Mouse (Mus musculus) lung, adult 2 months (tissue): ENCODE measurements around the gene Crybg2.

Source experiments
- CTCF ChIP-seq: fragments of 200-500 bp; IDR thresholded peaks from 2 replicates; pipeline ENCODE4 v1.5.1; 2011; ENCODE audit warnings: mild to moderate bottlenecking, low read length, control low read depth; ENCODE audit not compliant: insufficient read depth
- POLR2A ChIP-seq: fragments of 200-500 bp; IDR thresholded peaks from 2 replicates; pipeline ENCODE4 v1.6.1; 2011; ENCODE audit warnings: low read depth, mild to moderate bottlenecking, control low read depth, low read length, borderline replicate concordance; ENCODE audit errors: extremely low read depth

- no peak for TF ChIP-seq POLR2A
- TF ChIP-seq CTCF = no peak
Observed at GRCm38 (mm10) chr4:134119042-134119441, 58.4 kb downstream of the Crybg2 start.
